Mouse (Mus musculus): Measurements from ENCODE around the gene Rras2. TPM values are rescaled to one million over a fixed set of nuclear protein-coding genes. Genes with fewer than 3 reads are reported as not detected.
A peak's percentile ranks its signal among the peaks of the same experiment; 100 is the strongest.

Gene Rras2
- total and polyA plus RNA-seq, 2 experiments from 2014 or later = 37.4 to 72.8 TPM

- Histone ChIP-seq H3K27ac (ENCODE audit: low read depth) (no peak overlapping the region), H3K9me3 (replicated peaks; ENCODE audit: control insufficient read depth, low read length) (no peaks in the 10 kb centered on the region), H3K4me3 (ENCODE audit: low read depth, low read length) (no peak overlapping the region), H3K9ac (replicated peaks; ENCODE audit: low read depth, low read length) (no peak overlapping the region), H3K4me1 (ENCODE audit: control insufficient read depth, insufficient read depth) (peaks cover 15% of the 10 kb centered on the region), H3K36me3 (replicated peaks; ENCODE audit: control insufficient read depth, insufficient read depth, low read length) (peaks cover 16% of the 10 kb centered on the region), H3K27me3 (ENCODE audit: control insufficient read depth, insufficient read depth, low read length) (no peaks in the 10 kb centered on the region), H3K4me2 (ENCODE audit: low read depth, low read length) (no peak overlapping the region)
- ATAC-seq (ENCODE audit: insufficient read depth, low read depth) (no peak), DNase-seq (ENCODE audit: low spot score) (no peak)
- TF ChIP-seq EP300 (IDR thresholded peaks at IDR 0.05; ENCODE audit: low read depth) = no peak
- no peak for TF ChIP-seq CTCF (IDR thresholded peaks at IDR 0.05; ENCODE audit: low read depth)
- WGBS = 93% methylated on average over 6 of the region's 6 CpGs
These were observed 57.1 kb downstream of the Rras2 start for GRCm38 (mm10) chr7:114060445-114060844.

- 78% methylated on average over 6 of the region's 6 CpGs for WGBS
- Histone ChIP-seq H3K27me3 (ENCODE audit: control insufficient read depth, insufficient read depth, low read length) (no peaks in the 10 kb centered on the region), H3K4me3 (ENCODE audit: low read depth, low read length) (no peak overlapping the region), H3K9ac (replicated peaks; ENCODE audit: low read depth, low read length) (no peak overlapping the region), H3K9me3 (replicated peaks; ENCODE audit: control insufficient read depth, low read length) (no peaks in the 10 kb centered on the region), H3K27ac (ENCODE audit: low read depth) (no peak overlapping the region), H3K4me2 (ENCODE audit: low read depth, low read length) (no peak overlapping the region), H3K4me1 (ENCODE audit: control insufficient read depth, insufficient read depth) (peaks cover 9% of the 10 kb centered on the region), H3K36me3 (replicated peaks; ENCODE audit: control insufficient read depth, insufficient read depth, low read length) (peaks cover 21% of the 10 kb centered on the region)
- TF ChIP-seq CTCF (IDR thresholded peaks at IDR 0.05; ENCODE audit: low read depth) (no peak), EP300 (IDR thresholded peaks at IDR 0.05; ENCODE audit: low read depth) (no peak)
- DNase-seq (ENCODE audit: low spot score) (no peak), ATAC-seq (ENCODE audit: insufficient read depth, low read depth) (no peak)
These were observed 58.6 kb downstream of the Rras2 start for GRCm38 (mm10) chr7:114058927-114059441.

DNA sequence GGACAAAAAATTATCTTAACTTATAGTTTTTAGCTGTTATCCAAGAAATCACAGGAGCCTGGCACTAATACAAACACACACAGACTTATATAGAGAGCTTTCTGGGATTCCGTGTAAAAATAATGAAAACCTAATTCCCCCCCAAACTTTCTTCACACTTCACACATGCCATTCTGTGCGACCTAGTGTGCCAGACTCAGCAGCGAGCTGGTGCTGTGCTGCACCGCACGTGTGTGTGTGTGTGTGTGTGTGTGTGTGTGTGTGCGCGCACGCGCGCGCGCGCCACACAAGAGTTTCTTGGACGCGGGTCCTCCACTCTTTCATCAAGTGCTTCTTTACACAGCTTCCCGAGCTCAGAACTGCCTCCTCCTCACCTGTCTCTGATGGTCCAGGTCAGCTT, 59.4 kb downstream of the Rras2 start:
- no peak overlapping the region for H3K9ac ChIP-seq (replicated peaks; ENCODE audit: low read depth, low read length)
- H3K4me3 ChIP-seq (ENCODE audit: low read depth, low read length) = no peak overlapping the region
- peaks cover 12% of the 10 kb centered on the region for H3K4me1 ChIP-seq (ENCODE audit: control insufficient read depth, insufficient read depth)
- H3K27me3 ChIP-seq (ENCODE audit: control insufficient read depth, insufficient read depth, low read length) = no peaks in the 10 kb centered on the region
- 88% methylated on average over 16 of the region's 16 CpGs for WGBS
- H3K36me3 ChIP-seq (replicated peaks; ENCODE audit: control insufficient read depth, insufficient read depth, low read length) = peaks cover 21% of the 10 kb centered on the region
- DNase-seq (ENCODE audit: low spot score) = no peak
- TF ChIP-seq CTCF (IDR thresholded peaks at IDR 0.05; ENCODE audit: low read depth) = no peak
- TF ChIP-seq EP300 (IDR thresholded peaks at IDR 0.05; ENCODE audit: low read depth) = no peak
- no peak overlapping the region for H3K4me2 ChIP-seq (ENCODE audit: low read depth, low read length)
- H3K27ac ChIP-seq (ENCODE audit: low read depth) = no peak overlapping the region
- no peaks in the 10 kb centered on the region for H3K9me3 ChIP-seq (replicated peaks; ENCODE audit: control insufficient read depth, low read length)
- no peak for ATAC-seq (ENCODE audit: insufficient read depth, low read depth)

DNA sequence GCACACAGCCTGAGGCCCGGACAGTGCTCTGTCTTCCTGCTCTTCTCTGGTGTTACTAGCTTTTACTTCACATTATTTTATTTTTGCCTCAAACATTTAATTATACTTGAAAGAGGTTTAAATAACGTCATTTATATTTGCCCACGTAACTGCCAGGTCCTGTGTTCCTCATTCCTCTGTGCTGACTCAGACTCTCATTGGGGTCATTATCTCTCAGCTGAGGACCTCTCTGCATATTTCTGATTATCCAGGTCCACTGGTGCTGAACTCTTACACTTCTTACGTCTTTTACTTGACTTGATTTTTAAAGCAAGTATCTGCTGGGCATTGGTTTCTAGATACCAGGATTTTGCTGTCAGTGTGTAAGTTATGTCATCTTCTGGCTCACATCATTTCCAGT, 63.9 kb downstream of the Rras2 start:
- no peak overlapping the region for H3K27ac ChIP-seq (ENCODE audit: low read depth)
- ATAC-seq (ENCODE audit: insufficient read depth, low read depth) (peak; percentile 64), DNase-seq (ENCODE audit: low spot score) (no peak)
- H3K4me3 ChIP-seq (ENCODE audit: low read depth, low read length) = no peak overlapping the region
- TF ChIP-seq EP300 (IDR thresholded peaks at IDR 0.05; ENCODE audit: low read depth) (no peak), CTCF (IDR thresholded peaks at IDR 0.05; ENCODE audit: low read depth) (no peak)
- H3K9me3 ChIP-seq (replicated peaks; ENCODE audit: control insufficient read depth, low read length) = no peaks in the 10 kb centered on the region
- no peak overlapping the region for H3K4me2 ChIP-seq (ENCODE audit: low read depth, low read length)
- H3K4me1 ChIP-seq (ENCODE audit: control insufficient read depth, insufficient read depth) = peaks cover 26% of the 10 kb centered on the region
- 41% methylated on average over 4 of the region's 4 CpGs for WGBS
- no peak overlapping the region for H3K9ac ChIP-seq (replicated peaks; ENCODE audit: low read depth, low read length)
- H3K27me3 ChIP-seq (ENCODE audit: control insufficient read depth, insufficient read depth, low read length) = no peaks in the 10 kb centered on the region
- peaks cover 28% of the 10 kb centered on the region for H3K36me3 ChIP-seq (replicated peaks; ENCODE audit: control insufficient read depth, insufficient read depth, low read length)

- no peaks in the 10 kb centered on the region for H3K9me3 ChIP-seq (replicated peaks; ENCODE audit: control insufficient read depth, low read length)
- DNase-seq (ENCODE audit: low spot score) (no peak), ATAC-seq (ENCODE audit: insufficient read depth, low read depth) (no peak)
- H3K27me3 ChIP-seq (ENCODE audit: control insufficient read depth, insufficient read depth, low read length) = no peaks in the 10 kb centered on the region
- no peak for TF ChIP-seq EP300 (IDR thresholded peaks at IDR 0.05; ENCODE audit: low read depth)
- no peak for TF ChIP-seq CTCF (IDR thresholded peaks at IDR 0.05; ENCODE audit: low read depth)
- H3K9ac ChIP-seq (replicated peaks; ENCODE audit: low read depth, low read length) = no peak overlapping the region
- peaks cover 21% of the 10 kb centered on the region for H3K36me3 ChIP-seq (replicated peaks; ENCODE audit: control insufficient read depth, insufficient read depth, low read length)
- H3K4me2 ChIP-seq (ENCODE audit: low read depth, low read length) = no peak overlapping the region
- no peak overlapping the region for H3K4me3 ChIP-seq (ENCODE audit: low read depth, low read length)
- H3K4me1 ChIP-seq (ENCODE audit: control insufficient read depth, insufficient read depth) = peaks cover 25% of the 10 kb centered on the region
- no peak overlapping the region for H3K27ac ChIP-seq (ENCODE audit: low read depth)
- WGBS = 60% methylated on average over 2 of the region's 2 CpGs
These were observed 71.8 kb downstream of the Rras2 start for GRCm38 (mm10) chr7:114045814-114046213.

GRCm38 (mm10) chr7:114043929-114044549, 73.5 kb downstream of the Rras2 start:
- Histone ChIP-seq H3K4me3 (ENCODE audit: low read depth, low read length) (no peak overlapping the region), H3K4me1 (ENCODE audit: control insufficient read depth, insufficient read depth) (peaks cover 19% of the 10 kb centered on the region), H3K36me3 (replicated peaks; ENCODE audit: control insufficient read depth, insufficient read depth, low read length) (peaks cover 33% of the 10 kb centered on the region), H3K27ac (ENCODE audit: low read depth) (no peak overlapping the region), H3K4me2 (ENCODE audit: low read depth, low read length) (no peak overlapping the region), H3K27me3 (ENCODE audit: control insufficient read depth, insufficient read depth, low read length) (no peaks in the 10 kb centered on the region), H3K9me3 (replicated peaks; ENCODE audit: control insufficient read depth, low read length) (no peaks in the 10 kb centered on the region), H3K9ac (replicated peaks; ENCODE audit: low read depth, low read length) (no peak overlapping the region)
- ATAC-seq (ENCODE audit: insufficient read depth, low read depth) (no peak), DNase-seq (ENCODE audit: low spot score) (no peak)
- TF ChIP-seq EP300 (IDR thresholded peaks at IDR 0.05; ENCODE audit: low read depth) (no peak), CTCF (IDR thresholded peaks at IDR 0.05; ENCODE audit: low read depth) (no peak)
- 45% methylated on average over 6 of the region's 6 CpGs for WGBS
